Mouse (Mus musculus) limb, embryonic 12.5 days (tissue): ENCODE measurements around the gene Mprip. TPM values are rescaled to one million over a fixed set of nuclear protein-coding genes. Genes with fewer than 3 reads are reported as not detected.

Experiments
- ATAC-seq: fragments of 200-750 bp; cut with Nextera tagmentation; 2 replicates; pipeline ENCODE4 v1.8.0; 2017; ENCODE audit warnings: low read depth, moderate TSS enrichment; ENCODE audit not compliant: insufficient number of reproducible peaks, insufficient read depth, low FRiP score, low TSS enrichment
- H3K27ac ChIP-seq: fragments of 300-500 bp; sonication (generic); 2 replicates; pipeline ENCODE4 v1.5.1; 2016; ENCODE audit warnings: mild to moderate bottlenecking, moderate library complexity
- H3K27me3 ChIP-seq: fragments of 300-500 bp; sonication (generic); 2 replicates; pipeline ENCODE4 v1.6.1; 2016; ENCODE audit warnings: mild to moderate bottlenecking, moderate library complexity
- H3K36me3 ChIP-seq: fragments of 300-500 bp; sonication (generic); 2 replicates; pipeline ENCODE4 v1.6.1; 2016; ENCODE audit warnings: mild to moderate bottlenecking, moderate library complexity
- H3K4me1 ChIP-seq: fragments of 300-500 bp; sonication (generic); replicated peaks from 2 replicates; pipeline ENCODE4 v1.6.1; 2016
- H3K4me2 ChIP-seq: fragments of 300-500 bp; sonication (generic); 2 replicates; pipeline ENCODE4 v1.6.1; 2016; ENCODE audit warnings: mild to moderate bottlenecking, moderate library complexity
- H3K4me3 ChIP-seq: fragments of 300-500 bp; sonication (generic); replicated peaks from 2 replicates; pipeline ENCODE4 v1.5.1; 2016; ENCODE audit warnings: mild to moderate bottlenecking
- H3K9ac ChIP-seq: fragments of 300-500 bp; sonication (generic); replicated peaks from 2 replicates; pipeline ENCODE4 v1.6.1; 2016; ENCODE audit warnings: mild to moderate bottlenecking, moderate library complexity
- H3K9me3 ChIP-seq: fragments of 300-500 bp; sonication (generic); 2 replicates; pipeline ENCODE4 v1.6.1; 2016; ENCODE audit warnings: mild to moderate bottlenecking, moderate library complexity
- WGBS: fragments of 180-500 bp; shearing (Covaris S2); methylation state at CpG from one replicate; pipeline ENCODE4 v1.1.7; 2016; 5-methylcytosine and 5-hydroxymethylcytosine counted together
- polyA plus RNA-seq: library from polyadenylated mRNA; unstranded; fragments of >200 nt; fragmentation: Nextera tagmentation; extraction: Ambion mirVana; gene quantifications from 2 replicates; pipeline ENCODE4 v1.2.1, GENCODE M21; 2016

Gene Mprip
- polyA plus RNA-seq, 1 experiment from 2014 or later, result 97.2 TPM

- Histone ChIP-seq H3K4me1 (no peaks in the 10 kb centered on the region), H3K4me3 (no peak overlapping the region), H3K27me3 (no peaks in the 10 kb centered on the region), H3K36me3 (peaks cover 97% of the 10 kb centered on the region), H3K9me3 (no peaks in the 10 kb centered on the region), H3K4me2 (no peak overlapping the region), H3K27ac (no peak overlapping the region), H3K9ac (no peak overlapping the region)
- no peak for ATAC-seq
- WGBS, result 92% methylated on average over 6 of the region's 6 CpGs
Observed at GRCm38 (mm10) chr11:59769738-59770137, 108.6 kb downstream of the Mprip start.

DNA sequence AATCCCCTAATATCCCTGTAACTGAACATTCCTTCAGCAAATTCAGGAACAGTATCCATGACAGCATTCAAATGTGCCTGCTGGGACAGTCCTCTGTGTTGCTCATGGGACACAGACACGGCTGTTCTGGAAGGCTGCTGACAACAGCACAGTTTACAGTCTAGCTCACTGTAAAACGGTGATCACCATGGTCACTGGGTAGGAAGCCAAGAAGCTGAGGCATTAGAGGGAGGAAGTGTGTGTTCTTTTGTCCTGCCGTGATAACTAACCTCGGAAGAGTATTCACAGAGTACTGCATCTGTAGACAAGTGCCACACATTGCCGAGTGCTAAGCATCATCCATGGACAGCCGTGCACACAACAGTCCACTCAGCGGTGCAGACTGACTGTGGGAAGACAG is 109.6 kb downstream of the Mprip start:
- ATAC-seq, result no peak
- H3K36me3 ChIP-seq, result peaks cover 97% of the 10 kb centered on the region
- WGBS, result 93% methylated on average over 7 of the region's 7 CpGs

GRCm38 (mm10) chr11:59772291-59772690 is 111.2 kb downstream of the Mprip start:
- no peak for ATAC-seq
- H3K36me3 ChIP-seq, result peaks cover 99% of the 10 kb centered on the region
- H3K27ac ChIP-seq, result no peak overlapping the region
- no peak overlapping the region for H3K4me2 ChIP-seq
- no peaks in the 10 kb centered on the region for H3K27me3 ChIP-seq
- no peaks in the 10 kb centered on the region for H3K4me1 ChIP-seq
- no peaks in the 10 kb centered on the region for H3K9me3 ChIP-seq
- no peak overlapping the region for H3K9ac ChIP-seq
- no peak overlapping the region for H3K4me3 ChIP-seq
- 86% methylated on average over 2 of the region's 2 CpGs for WGBS

More for the DNA sequence above, 109.6 kb downstream of the Mprip start:
- no peak overlapping the region for H3K27ac ChIP-seq
- H3K9me3 ChIP-seq, result no peaks in the 10 kb centered on the region
- no peaks in the 10 kb centered on the region for H3K27me3 ChIP-seq
- no peak overlapping the region for H3K4me2 ChIP-seq
- H3K4me3 ChIP-seq, result no peak overlapping the region
- H3K9ac ChIP-seq, result no peak overlapping the region
- H3K4me1 ChIP-seq, result no peaks in the 10 kb centered on the region

- Histone ChIP-seq H3K9ac (no peak overlapping the region), H3K27me3 (no peaks in the 10 kb centered on the region), H3K9me3 (no peaks in the 10 kb centered on the region), H3K4me2 (no peak overlapping the region), H3K4me3 (no peak overlapping the region), H3K4me1 (no peaks in the 10 kb centered on the region), H3K27ac (no peak overlapping the region), H3K36me3 (peaks cover 99% of the 10 kb centered on the region)
- WGBS, result 91% methylated on average over 4 of the region's 4 CpGs
- ATAC-seq, result no peak
Observed at GRCm38 (mm10) chr11:59772902-59773301, 111.8 kb downstream of the Mprip start.

GRCm38 (mm10) chr11:59774522-59774921 is 113.4 kb downstream of the Mprip start:
- H3K27me3 ChIP-seq, result no peaks in the 10 kb centered on the region
- no peak overlapping the region for H3K27ac ChIP-seq
- no peaks in the 10 kb centered on the region for H3K4me1 ChIP-seq
- H3K4me3 ChIP-seq, result no peak overlapping the region
- H3K36me3 ChIP-seq, result peaks cover 93% of the 10 kb centered on the region
- no peak for ATAC-seq
- H3K4me2 ChIP-seq, result no peak overlapping the region
- WGBS, result 93% methylated on average over 4 of the region's 4 CpGs
- H3K9ac ChIP-seq, result no peak overlapping the region
- no peaks in the 10 kb centered on the region for H3K9me3 ChIP-seq

DNA sequence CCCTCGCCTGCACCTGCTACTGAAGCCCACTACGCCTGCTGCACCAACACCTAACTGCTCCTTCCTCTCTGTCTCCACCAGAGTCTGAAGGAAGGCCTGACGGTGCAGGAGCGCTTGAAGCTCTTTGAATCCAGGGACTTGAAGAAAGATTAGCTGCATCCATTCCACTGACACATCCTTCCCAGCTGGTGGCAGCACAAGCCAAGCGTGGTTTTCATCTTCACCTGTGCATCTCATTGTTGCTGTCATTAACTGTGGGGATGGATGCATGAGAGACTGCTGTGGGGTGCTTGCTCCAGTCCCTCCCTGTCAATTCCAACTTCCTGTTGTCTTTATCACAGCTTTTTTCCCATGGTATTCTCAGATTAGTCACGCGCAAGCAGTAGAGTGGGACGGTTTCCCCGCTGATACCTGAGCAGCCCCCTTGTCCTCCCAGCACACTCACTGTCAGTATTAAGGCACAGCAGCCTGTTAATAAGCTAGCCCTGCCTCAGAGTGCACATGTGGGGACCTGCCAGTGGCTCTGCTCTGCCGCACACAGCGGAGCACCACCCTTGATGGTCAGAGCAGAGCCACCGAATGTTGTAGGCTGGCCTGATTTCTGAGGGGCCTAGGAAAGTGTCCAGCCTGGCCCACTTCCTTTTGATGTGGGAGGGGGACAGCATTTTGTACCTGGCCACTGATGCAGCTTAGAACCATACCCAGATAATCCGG is 114.5 kb downstream of the Mprip start:
- H3K27ac ChIP-seq, result no peak overlapping the region
- no peak overlapping the region for H3K4me3 ChIP-seq
- WGBS, result 89% methylated on average over 13 of the region's 13 CpGs
- no peaks in the 10 kb centered on the region for H3K27me3 ChIP-seq
- H3K36me3 ChIP-seq, result peaks cover 83% of the 10 kb centered on the region
- no peak overlapping the region for H3K9ac ChIP-seq
- H3K4me2 ChIP-seq, result no peak overlapping the region
- H3K9me3 ChIP-seq, result no peaks in the 10 kb centered on the region
- no peaks in the 10 kb centered on the region for H3K4me1 ChIP-seq
- no peak for ATAC-seq

DNA sequence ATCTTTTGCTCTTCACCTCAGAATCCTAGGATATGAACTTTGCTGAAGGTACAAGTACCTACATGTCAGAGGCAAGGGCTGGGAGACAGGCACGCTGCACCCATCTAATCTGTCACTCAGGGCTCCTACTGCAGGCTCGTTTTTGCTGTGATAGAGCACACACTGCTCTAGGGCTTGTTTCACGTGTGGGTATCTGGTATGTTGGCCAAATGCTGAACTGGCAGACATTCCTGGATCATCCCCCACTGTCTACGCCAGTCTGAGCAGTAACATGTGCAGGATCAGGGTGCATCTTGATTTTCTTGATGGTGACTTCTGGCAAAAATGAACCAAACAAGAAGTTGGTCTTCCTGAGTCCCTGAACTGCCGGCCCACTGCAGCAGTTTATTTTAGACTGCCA is 116.2 kb downstream of the Mprip start:
- 88% methylated on average over 5 of the region's 5 CpGs for WGBS
- Histone ChIP-seq H3K27ac (no peak overlapping the region), H3K9ac (no peak overlapping the region), H3K36me3 (peaks cover 66% of the 10 kb centered on the region), H3K4me3 (no peak overlapping the region), H3K27me3 (no peaks in the 10 kb centered on the region), H3K4me2 (no peak overlapping the region), H3K4me1 (no peaks in the 10 kb centered on the region), H3K9me3 (no peaks in the 10 kb centered on the region)
- ATAC-seq, result no peak

DNA sequence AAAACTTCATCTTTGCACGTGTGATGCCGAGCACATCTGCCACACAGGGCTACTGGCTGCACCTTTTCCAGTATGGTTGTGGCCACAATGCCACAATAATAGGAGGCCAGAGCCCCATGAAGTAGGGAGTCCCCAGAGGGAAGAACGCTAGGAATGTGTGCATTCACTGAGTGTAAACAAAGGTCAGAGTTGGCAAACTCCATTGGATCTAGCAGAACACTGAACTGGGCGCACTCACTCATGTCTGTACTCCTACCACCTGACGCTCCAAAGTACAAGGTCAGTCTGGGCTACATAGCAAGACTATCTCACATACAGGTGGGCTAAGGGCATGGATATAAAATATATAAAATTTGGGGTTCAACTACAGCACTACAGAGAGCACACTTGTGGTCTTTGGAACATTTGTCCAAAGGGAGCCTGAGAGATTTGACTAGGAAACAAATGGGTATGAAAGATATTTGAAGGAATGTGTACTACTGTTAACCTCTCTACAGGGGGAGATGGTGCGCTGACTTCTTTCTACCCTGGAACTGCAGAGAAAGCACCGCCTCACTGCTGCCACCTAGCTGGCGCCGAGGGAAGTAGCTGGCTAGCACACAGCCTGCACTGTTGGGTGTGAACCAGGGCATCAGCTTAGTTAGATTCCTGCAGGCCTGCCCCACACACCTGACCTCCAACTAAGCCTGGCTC is 117.2 kb downstream of the Mprip start:
- no peaks in the 10 kb centered on the region for H3K27me3 ChIP-seq
- H3K4me1 ChIP-seq, result no peaks in the 10 kb centered on the region
- H3K9ac ChIP-seq, result no peak overlapping the region
- no peak overlapping the region for H3K27ac ChIP-seq
- H3K9me3 ChIP-seq, result no peaks in the 10 kb centered on the region
- 60% methylated on average over 9 of the region's 9 CpGs for WGBS
- H3K4me3 ChIP-seq, result no peak overlapping the region
- 0 out of 2 replicates have a peak, but pooled peaks have one; percentile 56 for ATAC-seq
- no peak overlapping the region for H3K4me2 ChIP-seq
- H3K36me3 ChIP-seq, result peaks cover 56% of the 10 kb centered on the region

DNA sequence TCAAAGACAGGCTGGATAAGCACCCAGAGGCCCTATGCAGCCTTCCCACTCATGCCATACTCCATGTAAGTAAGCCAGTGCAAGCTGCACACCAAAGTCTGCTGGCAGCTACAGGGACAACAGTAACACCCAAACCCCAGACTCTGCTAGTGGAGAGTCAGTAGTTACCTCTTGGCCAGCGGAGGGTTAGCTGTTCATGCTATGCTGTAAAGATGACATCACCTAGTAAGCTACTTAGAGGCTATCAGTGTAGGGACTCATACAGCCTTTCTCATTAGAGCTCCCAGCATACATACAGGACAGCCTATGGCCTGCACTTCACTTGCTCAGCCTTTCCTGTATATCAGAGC is 117.7 kb downstream of the Mprip start:
- H3K27me3 ChIP-seq, result no peaks in the 10 kb centered on the region
- H3K9me3 ChIP-seq, result no peaks in the 10 kb centered on the region
- no peaks in the 10 kb centered on the region for H3K4me1 ChIP-seq
- H3K27ac ChIP-seq, result no peak overlapping the region
- 85% methylated on average over 1 of the region's 1 CpGs for WGBS
- no peak overlapping the region for H3K9ac ChIP-seq
- no peak for ATAC-seq
- no peak overlapping the region for H3K4me3 ChIP-seq
- no peak overlapping the region for H3K4me2 ChIP-seq
- peaks cover 51% of the 10 kb centered on the region for H3K36me3 ChIP-seq

- WGBS, result 85% methylated on average over 4 of the region's 4 CpGs
- no peak overlapping the region for H3K4me2 ChIP-seq
- no peaks in the 10 kb centered on the region for H3K9me3 ChIP-seq
- peaks cover 45% of the 10 kb centered on the region for H3K36me3 ChIP-seq
- H3K27ac ChIP-seq, result no peak overlapping the region
- H3K4me3 ChIP-seq, result no peak overlapping the region
- no peaks in the 10 kb centered on the region for H3K4me1 ChIP-seq
- H3K27me3 ChIP-seq, result no peaks in the 10 kb centered on the region
- no peak for ATAC-seq
- H3K9ac ChIP-seq, result no peak overlapping the region
Observed at GRCm38 (mm10) chr11:59779406-59779805, 118.3 kb downstream of the Mprip start.

GRCm38 (mm10) chr11:59780241-59780640 is 119.1 kb downstream of the Mprip start:
- Histone ChIP-seq H3K4me3 (no peak overlapping the region), H3K27me3 (peaks cover 3% of the 10 kb centered on the region; the same call in 1 of the 2 replicates), H3K27ac (no peak overlapping the region), H3K9ac (no peak overlapping the region), H3K4me1 (no peaks in the 10 kb centered on the region), H3K36me3 (peaks cover 37% of the 10 kb centered on the region), H3K4me2 (no peak overlapping the region), H3K9me3 (no peaks in the 10 kb centered on the region)
- no peak for ATAC-seq
- WGBS, result 85% methylated on average over 4 of the region's 4 CpGs
